Mouse (Mus musculus): ENCODE measurements around the gene Ednrb.

DNA sequence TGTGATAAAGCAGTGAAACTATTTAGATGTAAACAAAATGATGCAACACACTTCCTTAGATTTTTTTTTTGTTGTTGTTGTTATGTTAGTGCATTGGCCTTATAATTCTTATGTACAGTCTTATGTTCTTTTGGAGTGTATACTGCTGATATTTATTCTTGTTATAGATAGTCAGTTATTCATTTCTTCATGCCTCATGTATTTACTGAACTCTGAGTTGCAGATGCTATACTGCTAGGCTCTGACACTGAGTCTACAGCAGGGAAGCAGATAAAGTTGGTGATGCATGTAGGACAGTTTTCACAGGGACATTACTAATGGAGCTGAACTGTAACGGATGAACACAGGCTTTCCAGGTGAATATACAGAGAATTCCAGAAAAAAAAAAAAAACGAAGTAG, 32.9 kb upstream of the Ednrb start:
- TF ChIP-seq CTCF (IDR thresholded peaks at IDR 0.05; ENCODE audit: borderline replicate concordance, insufficient read depth, low read length), result no peak
- TF ChIP-seq POLR2A (IDR thresholded peaks at IDR 0.05; ENCODE audit: low read depth, low read length), result no peak
